Mouse (Mus musculus) spleen, postnatal 36 days (tissue): Measurements from ENCODE around the gene Fli1.
A peak's percentile ranks its signal among the peaks of the same experiment; 100 is the strongest.

Source experiments
- DNase-seq, 2 experiments: peaks; one replicate each; pipeline ENCODE4 v3.0.0; 2022; ENCODE audit warnings: low spot score in 2 of 2, mixed read lengths in 1 of 2

Fli1 gene

GRCm38 (mm10) chr9:32525787-32526186 is 16.9 kb downstream of the Fli1 start:
- DNase-seq, result no peak

- no peak for DNase-seq
Observed at GRCm38 (mm10) chr9:32522536-32523245, 20.0 kb downstream of the Fli1 start.

- no peak for DNase-seq
Observed at GRCm38 (mm10) chr9:32521331-32521730, 21.3 kb downstream of the Fli1 start.

- DNase-seq, result no peak
Observed at GRCm38 (mm10) chr9:32520821-32521220, 21.8 kb downstream of the Fli1 start.

- DNase-seq, result no peak
Observed at GRCm38 (mm10) chr9:32519101-32520051, 23.3 kb downstream of the Fli1 start.

GRCm38 (mm10) chr9:32518351-32519075 is 24.1 kb downstream of the Fli1 start:
- peak in 1 of 2 experiments; percentile 46 for DNase-seq

- peak in 1 of 2 experiments; percentile 57 for DNase-seq
Observed at GRCm38 (mm10) chr9:32516691-32517090, 26.0 kb downstream of the Fli1 start.

GRCm38 (mm10) chr9:32515894-32516686 is 26.6 kb downstream of the Fli1 start:
- peak; percentile 82 to 83 for DNase-seq

- no peak for DNase-seq
Observed at GRCm38 (mm10) chr9:32514406-32515058, 28.1 kb downstream of the Fli1 start.

GRCm38 (mm10) chr9:32513471-32513870 is 29.2 kb downstream of the Fli1 start:
- DNase-seq, result no peak

- DNase-seq, result peak in 1 of 2 experiments; percentile 60
Observed at GRCm38 (mm10) chr9:32510454-32511263, 32.0 kb downstream of the Fli1 start.

- DNase-seq, result peak; percentile 83 to 86
Observed at GRCm38 (mm10) chr9:32509706-32510156, 32.9 kb downstream of the Fli1 start.

- DNase-seq, result peak; percentile 87 to 90
Observed at GRCm38 (mm10) chr9:32508648-32509047, 34.0 kb downstream of the Fli1 start.

GRCm38 (mm10) chr9:32508118-32508517 is 34.5 kb downstream of the Fli1 start:
- DNase-seq, result no peak

- DNase-seq, result peak; percentile 57 to 71
Observed at GRCm38 (mm10) chr9:32506866-32507861, 35.5 kb downstream of the Fli1 start.

GRCm38 (mm10) chr9:32506161-32506560 is 36.5 kb downstream of the Fli1 start:
- no peak for DNase-seq

- no peak for DNase-seq
Observed at GRCm38 (mm10) chr9:32505460-32506075, 37.1 kb downstream of the Fli1 start.

GRCm38 (mm10) chr9:32503995-32504451 is 38.6 kb downstream of the Fli1 start:
- peak; percentile 69 to 73 for DNase-seq
